Mouse (Mus musculus): ENCODE measurements around the gene Ccdc170. TPM values are rescaled to one million over a fixed set of nuclear protein-coding genes. Genes with fewer than 3 reads are reported as not detected.

Ccdc170 gene
- polyA plus RNA-seq, 1 experiment from 2014 or later, result 0.07 TPM

DNA sequence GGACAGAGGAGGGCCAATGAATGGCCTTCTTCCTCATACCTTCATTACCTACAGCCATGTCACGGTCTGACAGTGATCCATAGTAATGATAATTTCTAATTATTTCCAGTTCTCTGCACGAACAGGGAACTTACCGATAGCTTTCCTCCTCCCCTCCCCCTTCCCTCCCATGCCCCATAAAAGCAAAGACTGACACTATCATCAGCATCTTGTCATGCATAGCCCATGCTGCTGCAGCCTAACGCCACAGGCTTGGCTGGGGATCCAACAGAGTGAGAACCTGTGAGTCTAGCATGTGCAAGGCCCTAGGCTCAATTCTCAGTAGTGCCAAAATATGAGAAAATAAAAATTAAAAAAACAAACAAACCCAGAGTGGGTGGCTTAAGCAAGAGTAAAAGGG lies 40.8 kb downstream of the Ccdc170 start:
- Histone ChIP-seq H3K27me3 (replicated peaks) (no peaks in the 10 kb centered on the region), H3K4me3 (no peak overlapping the region), H3K9ac (no peak overlapping the region), H3K4me2 (no peak overlapping the region), H3K4me1 (no peaks in the 10 kb centered on the region), H3K27ac (no peak overlapping the region), H3K36me3 (no peaks in the 10 kb centered on the region), H3K9me3 (replicated peaks) (no peaks in the 10 kb centered on the region)
- 37% methylated on average over 4 of the region's 4 CpGs for WGBS (ENCODE audit: insufficient replicate concordance)
- ATAC-seq, result no peak

DNA sequence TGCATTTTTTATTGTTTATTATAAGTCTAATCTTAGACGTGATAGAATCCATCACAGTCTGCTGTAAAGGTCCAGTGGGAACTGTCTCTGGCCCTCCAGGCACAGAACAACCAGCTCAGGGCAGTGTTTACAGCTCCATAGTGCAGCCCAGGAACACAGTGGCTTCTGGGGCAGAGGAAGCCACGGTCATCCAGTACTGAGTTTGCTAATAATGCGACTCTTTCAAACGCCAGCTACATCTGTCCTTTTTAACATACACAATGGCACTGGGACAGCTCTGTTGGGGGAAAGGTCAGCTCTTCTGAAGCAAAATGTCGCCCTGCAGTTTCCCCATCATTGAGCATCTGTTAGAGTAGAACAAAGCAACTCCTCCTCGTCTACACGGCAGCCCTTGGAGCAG lies 45.7 kb downstream of the Ccdc170 start:
- Histone ChIP-seq H3K4me3 (no peak overlapping the region), H3K4me1 (no peaks in the 10 kb centered on the region), H3K27me3 (replicated peaks) (no peaks in the 10 kb centered on the region), H3K4me2 (no peak overlapping the region), H3K9me3 (replicated peaks) (no peaks in the 10 kb centered on the region), H3K36me3 (no peaks in the 10 kb centered on the region), H3K9ac (no peak overlapping the region), H3K27ac (no peak overlapping the region)
- 64% methylated on average over 7 of the region's 7 CpGs for WGBS (ENCODE audit: insufficient replicate concordance)
- ATAC-seq, result no peak

DNA sequence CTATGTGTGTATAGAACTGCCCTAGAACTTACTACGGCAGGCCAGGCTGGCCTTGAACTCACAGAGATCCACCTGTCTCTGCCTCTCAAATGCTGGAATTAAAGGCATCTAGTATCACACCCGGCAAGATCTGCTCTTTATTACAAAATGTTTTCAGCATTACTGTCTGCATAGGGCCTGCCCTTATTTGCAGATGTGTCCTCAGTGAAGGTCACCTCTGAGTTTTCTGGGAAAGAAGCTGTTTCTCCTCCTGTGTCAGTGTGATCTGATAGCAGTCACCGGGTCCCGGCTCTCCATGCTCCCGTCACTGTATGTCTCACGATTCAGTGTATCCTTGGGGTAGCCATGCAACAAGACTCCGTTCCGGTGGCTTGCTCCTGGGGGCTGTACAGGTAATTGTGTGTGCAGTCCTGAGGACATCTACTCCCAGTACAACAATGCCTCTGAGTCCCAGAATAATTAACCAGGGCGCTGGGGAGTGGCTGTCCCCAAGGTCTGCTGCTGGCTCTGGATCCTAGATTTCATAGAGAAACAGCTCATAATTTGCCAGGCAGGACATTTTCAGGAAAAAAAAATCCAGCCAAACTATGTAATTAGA lies 48.4 kb downstream of the Ccdc170 start:
- H3K4me2 ChIP-seq, result no peak overlapping the region
- H3K4me1 ChIP-seq, result no peaks in the 10 kb centered on the region
- no peaks in the 10 kb centered on the region for H3K9me3 ChIP-seq (replicated peaks)
- no peak for ATAC-seq
- no peak overlapping the region for H3K9ac ChIP-seq
- no peaks in the 10 kb centered on the region for H3K27me3 ChIP-seq (replicated peaks)
- H3K27ac ChIP-seq, result no peak overlapping the region
- 72% methylated on average over 9 of the region's 9 CpGs for WGBS (ENCODE audit: insufficient replicate concordance)
- H3K36me3 ChIP-seq, result no peaks in the 10 kb centered on the region
- H3K4me3 ChIP-seq, result no peak overlapping the region

DNA sequence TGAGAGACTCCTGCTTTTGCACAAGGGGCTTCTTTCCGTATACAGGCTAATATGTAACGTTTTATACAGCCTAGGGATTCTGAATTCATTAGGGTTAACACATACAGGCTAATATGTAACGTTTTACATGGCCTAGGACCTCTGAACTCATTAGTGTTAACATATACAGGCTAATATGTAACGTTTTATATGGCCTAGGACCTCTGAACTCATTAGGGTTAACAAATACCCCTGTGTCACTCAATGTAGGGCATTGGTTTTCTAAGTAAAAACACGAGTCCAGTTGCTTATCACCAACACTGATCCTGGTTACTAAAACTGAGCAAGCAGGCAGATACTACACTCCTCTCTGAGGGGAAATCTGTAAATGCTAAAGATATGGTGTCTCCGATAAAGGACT lies 49.6 kb downstream of the Ccdc170 start:
- Histone ChIP-seq H3K9ac (no peak overlapping the region), H3K27ac (no peak overlapping the region), H3K4me3 (no peak overlapping the region), H3K4me2 (no peak overlapping the region), H3K27me3 (replicated peaks) (no peaks in the 10 kb centered on the region), H3K36me3 (no peaks in the 10 kb centered on the region), H3K9me3 (replicated peaks) (no peaks in the 10 kb centered on the region), H3K4me1 (no peaks in the 10 kb centered on the region)
- 56% methylated on average over 6 of the region's 6 CpGs for WGBS (ENCODE audit: insufficient replicate concordance)
- ATAC-seq, result no peak

DNA sequence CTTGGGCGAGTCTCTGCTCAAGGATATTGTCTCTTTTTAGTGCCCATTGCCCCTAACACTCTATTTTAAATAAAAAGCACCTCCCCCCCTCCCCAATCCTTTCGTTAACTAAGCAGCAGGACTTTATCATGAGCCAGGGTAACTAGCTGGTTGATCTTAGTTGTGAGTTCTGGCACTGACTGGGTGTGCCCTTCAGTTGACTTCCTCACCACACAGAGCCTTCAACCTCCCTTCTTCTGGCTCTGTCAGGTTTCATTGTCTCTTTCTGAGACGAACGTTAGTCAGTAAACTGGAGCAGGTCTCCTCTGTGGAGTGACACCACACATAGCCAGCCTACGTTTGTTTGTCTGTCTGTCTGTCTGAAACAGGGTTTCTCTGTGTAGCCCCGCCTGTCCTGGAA lies 50.4 kb downstream of the Ccdc170 start:
- Histone ChIP-seq H3K4me1 (no peaks in the 10 kb centered on the region), H3K9me3 (replicated peaks) (no peaks in the 10 kb centered on the region), H3K4me2 (no peak overlapping the region), H3K27ac (no peak overlapping the region), H3K4me3 (no peak overlapping the region), H3K27me3 (replicated peaks) (no peaks in the 10 kb centered on the region), H3K9ac (no peak overlapping the region), H3K36me3 (no peaks in the 10 kb centered on the region)
- ATAC-seq, result no peak
- WGBS (ENCODE audit: insufficient replicate concordance), result 54% methylated on average over 6 of the region's 6 CpGs

DNA sequence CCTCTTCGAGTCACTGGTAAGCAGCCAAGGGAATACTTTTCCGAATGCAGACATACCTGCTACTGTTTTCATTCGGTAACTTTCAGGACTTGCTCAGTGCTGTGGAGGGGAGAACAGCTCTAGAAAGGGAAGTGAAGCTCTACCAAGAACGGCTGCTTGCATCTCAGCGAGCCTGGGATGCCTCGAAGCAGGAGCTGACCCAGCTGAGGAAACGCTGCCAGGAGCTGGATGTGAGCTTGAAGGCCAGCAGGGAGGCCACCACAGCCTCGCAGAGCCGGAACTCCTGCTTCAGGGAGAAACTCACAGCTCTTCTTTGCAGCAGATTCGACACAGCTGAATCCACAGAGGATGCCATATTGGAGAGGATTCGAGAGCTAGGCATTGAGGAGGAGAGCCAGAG lies 51.6 kb downstream of the Ccdc170 start:
- H3K36me3 ChIP-seq, result no peaks in the 10 kb centered on the region
- H3K9me3 ChIP-seq (replicated peaks), result no peaks in the 10 kb centered on the region
- H3K27ac ChIP-seq, result no peak overlapping the region
- no peak overlapping the region for H3K4me3 ChIP-seq
- H3K27me3 ChIP-seq (replicated peaks), result no peaks in the 10 kb centered on the region
- H3K4me2 ChIP-seq, result no peak overlapping the region
- no peak overlapping the region for H3K9ac ChIP-seq
- no peaks in the 10 kb centered on the region for H3K4me1 ChIP-seq
- WGBS (ENCODE audit: insufficient replicate concordance), result 63% methylated on average over 11 of the region's 11 CpGs
- ATAC-seq, result no peak

DNA sequence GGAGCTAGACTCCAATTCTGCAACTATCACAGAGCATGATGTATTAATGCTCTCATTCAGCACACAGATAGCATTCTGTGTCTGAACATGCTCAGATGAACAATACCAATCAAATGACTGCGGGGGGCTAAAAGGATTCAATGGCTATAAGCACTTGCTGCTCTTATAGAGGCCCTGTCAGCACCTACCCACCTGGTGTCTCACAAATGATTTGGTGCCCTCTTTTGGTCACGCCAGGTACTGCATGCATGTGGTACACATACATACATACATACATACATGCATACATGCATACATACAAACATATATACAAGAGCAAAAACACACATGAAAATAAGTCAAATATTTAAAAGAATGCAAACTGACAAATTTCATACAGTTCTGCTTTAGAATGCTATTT lies 63.2 kb downstream of the Ccdc170 start:
- no peaks in the 10 kb centered on the region for H3K4me1 ChIP-seq
- ATAC-seq, result no peak
- WGBS (ENCODE audit: insufficient replicate concordance), result 68% methylated on average over 2 of the region's 2 CpGs
- H3K27me3 ChIP-seq (replicated peaks), result no peaks in the 10 kb centered on the region
- no peak overlapping the region for H3K4me2 ChIP-seq
- no peak overlapping the region for H3K27ac ChIP-seq
- no peaks in the 10 kb centered on the region for H3K9me3 ChIP-seq (replicated peaks)
- H3K36me3 ChIP-seq, result no peaks in the 10 kb centered on the region
- H3K9ac ChIP-seq, result no peak overlapping the region
- H3K4me3 ChIP-seq, result no peak overlapping the region

DNA sequence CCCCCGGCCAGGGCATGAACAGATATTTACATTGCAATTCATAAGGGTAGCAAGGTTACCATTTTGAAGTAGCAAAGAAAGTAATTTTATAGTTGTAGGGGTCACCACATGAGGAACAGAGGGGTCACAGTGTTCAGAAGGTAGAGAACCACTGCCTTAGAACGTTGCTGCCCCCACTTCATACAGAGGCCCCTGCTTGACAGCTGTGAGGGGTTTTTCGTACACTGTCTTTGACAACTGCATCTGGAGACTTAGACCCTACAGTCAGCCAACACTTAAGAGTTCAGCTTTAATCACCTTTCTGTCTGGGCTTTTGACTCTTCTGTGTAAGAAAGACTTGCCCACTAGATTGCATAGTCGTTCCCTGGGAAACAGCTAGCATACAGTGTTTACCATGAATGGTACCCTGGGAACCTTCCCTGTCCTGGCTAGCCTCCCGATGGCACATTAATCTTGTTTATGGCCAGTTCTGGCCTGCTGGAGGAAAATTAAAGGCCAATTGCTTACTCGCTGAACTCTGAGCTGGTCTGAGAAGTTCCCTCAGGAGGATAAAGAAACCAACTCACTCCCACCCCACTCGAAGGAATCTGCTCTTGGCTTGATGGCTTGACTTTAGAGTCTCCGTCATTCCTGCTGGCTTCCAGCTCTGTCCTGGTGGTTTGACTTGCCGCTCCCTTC lies 71.3 kb downstream of the Ccdc170 start:
- no peak overlapping the region for H3K4me2 ChIP-seq
- H3K4me3 ChIP-seq, result no peak overlapping the region
- ATAC-seq, result no peak
- no peaks in the 10 kb centered on the region for H3K27me3 ChIP-seq (replicated peaks)
- H3K4me1 ChIP-seq, result no peaks in the 10 kb centered on the region
- H3K9ac ChIP-seq, result no peak overlapping the region
- 65% methylated on average over 9 of the region's 9 CpGs for WGBS (ENCODE audit: insufficient replicate concordance)
- no peak overlapping the region for H3K27ac ChIP-seq
- no peaks in the 10 kb centered on the region for H3K9me3 ChIP-seq (replicated peaks)
- no peaks in the 10 kb centered on the region for H3K36me3 ChIP-seq

DNA sequence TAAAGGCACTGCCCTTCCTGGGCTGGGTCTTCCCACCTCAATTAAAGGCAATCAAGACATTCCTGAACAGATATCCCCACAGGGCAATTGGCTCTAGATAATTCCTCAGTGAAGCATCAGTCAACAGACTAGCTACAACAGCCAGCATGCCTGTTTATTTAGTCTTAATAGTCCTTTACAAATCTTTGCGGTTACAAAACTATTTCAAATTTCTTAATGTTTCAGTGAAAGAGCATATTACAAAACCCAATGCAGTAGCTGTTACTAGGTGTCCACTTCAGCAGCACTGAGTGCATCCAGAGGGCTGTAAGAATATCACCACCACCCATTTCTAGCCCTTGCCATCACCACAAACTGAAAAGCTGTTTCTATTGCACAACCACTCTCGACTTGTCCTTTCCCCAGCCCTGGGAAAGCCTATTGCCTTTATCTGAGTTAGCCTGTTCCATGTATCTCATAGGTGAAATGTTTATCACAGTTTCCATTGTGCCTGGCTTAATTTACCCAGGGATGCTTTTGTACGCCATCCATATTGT lies 74.6 kb downstream of the Ccdc170 start:
- 66% methylated on average over 3 of the region's 3 CpGs for WGBS (ENCODE audit: insufficient replicate concordance)
- no peaks in the 10 kb centered on the region for H3K4me1 ChIP-seq
- ATAC-seq, result no peak
- H3K9ac ChIP-seq, result no peak overlapping the region
- H3K9me3 ChIP-seq (replicated peaks), result no peaks in the 10 kb centered on the region
- no peak overlapping the region for H3K27ac ChIP-seq
- no peaks in the 10 kb centered on the region for H3K36me3 ChIP-seq
- no peak overlapping the region for H3K4me2 ChIP-seq
- no peak overlapping the region for H3K4me3 ChIP-seq
- no peaks in the 10 kb centered on the region for H3K27me3 ChIP-seq (replicated peaks)

DNA sequence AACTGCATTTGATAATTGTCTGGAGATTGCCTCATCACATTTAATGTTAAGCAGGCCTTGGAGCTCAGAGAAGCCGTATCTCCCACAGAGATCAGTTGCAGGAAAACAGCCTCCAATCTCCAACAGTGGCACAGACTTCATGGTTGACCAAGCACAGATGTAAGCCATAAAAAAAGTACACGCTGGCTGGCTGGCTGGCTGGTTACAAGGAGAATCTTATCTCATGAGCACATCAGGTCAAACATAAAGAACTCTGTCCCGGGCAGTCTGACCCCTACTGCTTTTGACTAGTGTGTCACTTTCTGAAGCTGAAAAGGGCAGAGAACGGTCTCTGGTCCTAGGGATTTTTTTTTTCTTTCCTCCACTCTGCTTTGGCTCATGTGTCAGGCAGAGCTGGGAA lies 76.8 kb downstream of the Ccdc170 start:
- Histone ChIP-seq H3K4me1 (no peaks in the 10 kb centered on the region), H3K4me3 (no peak overlapping the region), H3K4me2 (no peak overlapping the region), H3K36me3 (no peaks in the 10 kb centered on the region), H3K27ac (no peak overlapping the region), H3K27me3 (replicated peaks) (no peaks in the 10 kb centered on the region), H3K9ac (no peak overlapping the region), H3K9me3 (replicated peaks) (no peaks in the 10 kb centered on the region)
- ATAC-seq, result no peak
- 41% methylated on average over 4 of the region's 4 CpGs for WGBS (ENCODE audit: insufficient replicate concordance)

DNA sequence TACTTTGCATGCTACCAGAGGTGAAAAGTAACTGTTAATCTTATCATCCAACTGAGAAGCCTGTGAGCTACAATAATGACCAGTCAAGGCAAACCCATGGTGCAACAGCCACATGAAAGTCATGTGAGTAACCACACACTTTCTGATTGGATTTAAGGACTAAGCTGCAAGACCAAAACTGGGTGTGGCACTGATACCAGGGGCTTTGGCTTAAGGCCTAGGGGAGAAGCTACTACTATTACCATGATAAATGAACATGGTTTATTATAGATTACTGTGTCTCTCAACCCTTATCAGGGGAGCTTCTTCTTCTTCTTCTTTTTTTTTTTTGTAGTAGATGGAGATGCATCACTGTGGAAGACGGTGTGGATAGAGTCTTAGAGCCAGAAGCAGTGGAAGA lies 82.8 kb downstream of the Ccdc170 start:
- Histone ChIP-seq H3K4me1 (no peaks in the 10 kb centered on the region), H3K36me3 (no peaks in the 10 kb centered on the region), H3K27ac (no peak overlapping the region), H3K4me3 (no peak overlapping the region), H3K9ac (no peak overlapping the region), H3K9me3 (replicated peaks) (no peaks in the 10 kb centered on the region), H3K27me3 (replicated peaks) (no peaks in the 10 kb centered on the region), H3K4me2 (no peak overlapping the region)
- no peak for ATAC-seq
- 57% methylated on average over 1 of the region's 1 CpGs for WGBS (ENCODE audit: insufficient replicate concordance)

DNA sequence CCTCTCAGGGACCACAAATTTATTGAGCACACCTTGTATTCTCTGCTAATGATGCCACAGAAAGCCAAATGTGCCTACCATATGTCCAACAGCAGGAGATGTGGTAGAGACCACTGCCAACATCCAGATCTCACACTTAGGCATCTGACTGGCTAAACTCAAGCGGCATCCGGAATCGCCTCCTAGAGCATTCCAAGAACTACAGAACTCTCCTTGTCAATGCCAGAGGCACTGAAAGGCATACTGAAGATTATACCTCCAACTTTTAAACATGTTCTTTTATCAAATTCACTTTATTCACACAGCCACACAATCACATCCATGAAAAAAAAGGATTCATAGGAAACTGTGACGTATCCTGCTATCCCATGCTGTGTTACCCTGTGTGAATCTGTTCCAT lies 88.5 kb downstream of the Ccdc170 start:
- Histone ChIP-seq H3K9ac (no peak overlapping the region), H3K4me3 (no peak overlapping the region), H3K27ac (no peak overlapping the region), H3K27me3 (replicated peaks) (no peaks in the 10 kb centered on the region), H3K9me3 (replicated peaks) (no peaks in the 10 kb centered on the region), H3K4me2 (no peak overlapping the region), H3K36me3 (no peaks in the 10 kb centered on the region), H3K4me1 (no peaks in the 10 kb centered on the region)
- 76% methylated on average over 4 of the region's 4 CpGs for WGBS (ENCODE audit: insufficient replicate concordance)
- no peak for ATAC-seq

DNA sequence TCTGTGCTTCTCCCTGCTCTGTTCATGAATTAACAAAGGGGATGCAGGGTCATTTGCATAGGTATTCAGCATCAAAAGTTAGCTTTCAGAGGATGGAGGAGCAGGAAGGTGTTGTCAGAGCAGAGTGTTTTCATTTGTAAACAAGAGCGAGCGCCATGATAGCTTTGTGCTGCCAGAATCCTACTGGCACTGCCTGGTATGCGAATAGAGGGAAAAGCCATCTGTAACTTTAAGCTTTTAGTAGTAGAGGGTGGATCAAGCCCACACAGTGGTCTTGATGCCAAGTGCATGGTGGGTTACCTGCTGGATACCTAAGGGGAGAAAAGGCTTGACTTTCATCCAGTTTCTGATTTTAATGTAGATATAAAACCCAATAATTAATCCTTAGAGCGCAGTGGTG lies 89.0 kb downstream of the Ccdc170 start:
- no peaks in the 10 kb centered on the region for H3K27me3 ChIP-seq (replicated peaks)
- H3K4me2 ChIP-seq, result no peak overlapping the region
- H3K4me1 ChIP-seq, result no peaks in the 10 kb centered on the region
- no peaks in the 10 kb centered on the region for H3K36me3 ChIP-seq
- WGBS (ENCODE audit: insufficient replicate concordance), result 65% methylated on average over 4 of the region's 4 CpGs
- no peak overlapping the region for H3K4me3 ChIP-seq
- ATAC-seq, result no peak
- no peaks in the 10 kb centered on the region for H3K9me3 ChIP-seq (replicated peaks)
- no peak overlapping the region for H3K27ac ChIP-seq
- H3K9ac ChIP-seq, result no peak overlapping the region
